Mouse (Mus musculus) limb, embryonic 14.5 days (tissue): Measurements from ENCODE around the gene Tirap. TPM values are rescaled to one million over a fixed set of nuclear protein-coding genes. Genes with fewer than 3 reads are reported as not detected.
A peak's percentile ranks its signal among the peaks of the same experiment; 100 is the strongest.
"Not testable (repeated sequence)": the region's sequence is repeated elsewhere in the genome, so short reads cannot be mapped to it uniquely, and the experiment has no call there.

Experiments
- ATAC-seq: fragments of 200-750 bp; cut with Nextera tagmentation; 2 replicates; pipeline ENCODE4 v1.8.0; 2017; ENCODE audit warnings: low read depth, moderate number of reproducible peaks, moderate TSS enrichment; ENCODE audit not compliant: low FRiP score
- DNase-seq: peaks from one replicate; pipeline ENCODE4 v3.0.0-alpha.2; 2015; ENCODE audit warnings: low spot score
- H3K27ac ChIP-seq: fragments of 300-500 bp; sonication (generic); replicated peaks from 2 replicates; pipeline ENCODE4 v1.5.1; 2014; ENCODE audit warnings: low read depth, mild to moderate bottlenecking, low read length, moderate library complexity, mixed read lengths
- H3K27me3 ChIP-seq: fragments of 300-500 bp; sonication (generic); 2 replicates; pipeline ENCODE4 v1.6.1; 2014; ENCODE audit warnings: low read length, mixed read lengths; ENCODE audit not compliant: control insufficient read depth, insufficient read depth
- H3K36me3 ChIP-seq: fragments of 300-500 bp; sonication (generic); 2 replicates; pipeline ENCODE4 v1.6.1; 2014; ENCODE audit warnings: mild to moderate bottlenecking, low read length, moderate library complexity, mixed read lengths; ENCODE audit not compliant: control insufficient read depth, insufficient read depth
- H3K4me1 ChIP-seq: fragments of 300-500 bp; sonication (generic); 2 replicates; pipeline ENCODE4 v1.6.1; 2014; ENCODE audit warnings: antibody characterized with exemption, low read length, mixed read lengths; ENCODE audit not compliant: control insufficient read depth, insufficient read depth
- H3K4me2 ChIP-seq: fragments of 300-500 bp; sonication (generic); replicated peaks from 2 replicates; pipeline ENCODE4 v1.6.1; 2014; ENCODE audit warnings: low read depth, mild to moderate bottlenecking, low read length, moderate library complexity; ENCODE audit not compliant: severe bottlenecking
- H3K4me3 ChIP-seq: fragments of 300-500 bp; sonication (generic); replicated peaks from 2 replicates; pipeline ENCODE4 v1.5.1; 2014; ENCODE audit warnings: low read length
- H3K9ac ChIP-seq: fragments of 300-500 bp; sonication (generic); 2 replicates; pipeline ENCODE4 v1.6.1; 2014; ENCODE audit warnings: mild to moderate bottlenecking, low read depth, low read length, moderate library complexity; ENCODE audit not compliant: severe bottlenecking
- H3K9me3 ChIP-seq: fragments of 300-500 bp; sonication (generic); 2 replicates; pipeline ENCODE4 v1.6.1; 2016; ENCODE audit warnings: low read length; ENCODE audit not compliant: control insufficient read depth
- POLR2A ChIP-seq: fragments of 200-500 bp; IDR thresholded peaks from 2 replicates; pipeline ENCODE4 v1.8.0; 2012; ENCODE audit warnings: inconsistent platforms, mild to moderate bottlenecking, moderate library complexity, borderline replicate concordance; ENCODE audit not compliant: insufficient read depth, insufficient read length; ENCODE audit errors: extremely low read depth
- WGBS: fragments of 180-500 bp; shearing (Covaris S2); extraction: QIAGEN DNeasy Blood & Tissue Kit; methylation state at CpG from one replicate; pipeline ENCODE4 v1.1.7; 2014; 5-methylcytosine and 5-hydroxymethylcytosine counted together
- polyA plus RNA-seq, 2 experiments: library from polyadenylated mRNA; depleted of rRNA in 1 of 2; stranded (reverse) in 1 of 2; unstranded in 1 of 2; fragments of >200 nt; fragmentation: Nextera tagmentation in 1 of 2; extraction: Ambion mirVana in 1 of 2; gene quantifications; 2 replicates each; pipeline versions ENCODE4 v1.2.1 to v1.2.3; 2012 to 2014

Gene Tirap
- polyA plus RNA-seq, 2 experiments, result 7.5 to 11.0 TPM

DNA sequence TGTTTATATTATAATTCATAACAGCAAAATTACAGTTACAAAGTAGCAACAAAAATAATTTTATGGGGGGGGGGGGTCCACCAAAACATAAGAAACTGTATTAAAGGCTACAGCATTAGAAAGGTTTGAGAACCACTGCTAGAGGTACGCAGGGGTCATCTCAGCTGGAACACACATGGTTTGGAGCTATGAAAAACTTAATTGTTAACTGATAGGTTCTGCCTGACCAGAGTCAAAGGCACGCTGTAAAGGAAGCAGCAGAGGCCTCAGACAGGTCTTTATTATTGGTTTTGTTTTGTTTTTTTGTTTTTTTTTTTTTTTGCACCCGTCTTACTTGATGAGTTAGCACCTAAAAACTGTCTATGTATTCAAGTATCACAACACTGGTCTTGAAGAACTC lies 41.6 kb downstream of the Tirap start:
- DNase-seq (no peak), ATAC-seq (no peak)
- Histone ChIP-seq H3K9me3 (no peaks in the 10 kb centered on the region), H3K9ac (no peak overlapping the region), H3K27ac (no peak overlapping the region), H3K4me1 (peaks cover 10% of the 10 kb centered on the region; the same call in 1 of the 2 replicates), H3K36me3 (peaks cover 7% of the 10 kb centered on the region; the same call in 1 of the 2 replicates), H3K27me3 (no peaks in the 10 kb centered on the region), H3K4me3 (no peak overlapping the region), H3K4me2 (no peak overlapping the region)
- WGBS, result 74% methylated on average over 3 of the region's 3 CpGs
- TF ChIP-seq POLR2A, result no peak

DNA sequence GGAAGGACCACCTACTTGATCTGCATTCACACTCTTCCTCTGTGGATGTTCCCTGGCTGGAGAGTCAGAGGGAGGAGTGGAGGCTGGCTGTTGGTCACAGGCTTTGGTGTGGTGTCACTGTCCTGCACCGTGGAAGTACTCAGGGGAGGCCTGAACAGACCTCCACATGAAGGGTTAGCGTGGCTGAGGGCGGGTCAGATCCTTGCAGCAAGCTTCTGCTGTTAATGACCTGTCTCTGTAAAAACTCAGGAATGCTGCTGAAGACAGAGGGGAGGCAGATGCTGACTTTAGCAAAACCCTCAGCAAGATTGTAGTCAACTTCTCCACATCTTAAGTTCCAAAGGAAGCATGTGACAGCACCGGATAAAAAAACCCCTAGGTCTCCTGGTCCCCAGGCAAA lies 43.2 kb downstream of the Tirap start:
- WGBS, result 58% methylated on average over 4 of the region's 4 CpGs
- no peak for DNase-seq
- peaks cover under 1% of the 10 kb centered on the region; the same call in 1 of the 2 replicates for H3K36me3 ChIP-seq
- H3K27ac ChIP-seq, result peak overlapping the region; percentile 40
- H3K27me3 ChIP-seq, result no peaks in the 10 kb centered on the region
- no peak overlapping the region for H3K9ac ChIP-seq
- peaks cover 10% of the 10 kb centered on the region; the same call in 1 of the 2 replicates for H3K4me1 ChIP-seq
- no peak for ATAC-seq
- TF ChIP-seq POLR2A, result no peak
- no peak overlapping the region for H3K4me3 ChIP-seq
- H3K4me2 ChIP-seq, result no peak overlapping the region
- no peaks in the 10 kb centered on the region for H3K9me3 ChIP-seq

DNA sequence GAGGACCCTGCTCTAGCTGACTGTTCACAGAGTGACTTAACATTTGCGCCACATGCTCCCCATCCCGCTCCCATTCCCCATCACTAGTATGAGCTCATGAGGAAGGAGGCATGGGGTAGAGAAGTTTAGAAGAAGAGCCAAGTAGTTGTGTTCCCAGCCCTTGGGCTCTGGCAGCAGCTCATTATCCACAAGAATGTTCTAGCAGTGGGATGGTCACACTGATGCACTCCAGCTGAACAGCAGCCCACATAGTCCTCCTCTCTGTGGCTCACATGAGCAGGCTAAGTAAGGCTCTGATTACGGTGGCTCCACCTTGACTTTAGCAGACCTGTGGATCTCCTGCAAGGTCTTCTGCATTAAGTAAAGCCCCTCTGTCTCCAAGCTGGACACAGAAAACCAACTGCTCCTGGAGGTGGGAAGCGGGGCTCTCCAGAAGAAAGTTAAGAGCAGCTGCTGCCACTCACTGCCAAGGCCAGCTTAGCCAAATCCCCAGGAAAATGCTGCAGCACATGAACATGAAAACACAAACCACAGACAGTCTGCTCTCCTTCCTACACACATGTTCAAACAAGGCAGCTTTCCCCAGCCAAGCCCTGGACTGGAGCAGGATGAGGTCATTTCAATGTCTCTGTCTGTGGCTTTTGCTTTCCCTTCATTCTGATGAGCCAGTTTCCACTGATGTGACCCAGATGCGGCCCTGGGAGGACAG lies 43.9 kb downstream of the Tirap start:
- DNase-seq (peak; percentile 59), ATAC-seq (peak; percentile 70)
- no peak overlapping the region for H3K9ac ChIP-seq
- no peaks in the 10 kb centered on the region for H3K27me3 ChIP-seq
- H3K9me3 ChIP-seq, result no peaks in the 10 kb centered on the region
- no peak for TF ChIP-seq POLR2A
- WGBS, result 72% methylated on average over 5 of the region's 5 CpGs
- no peak overlapping the region for H3K4me2 ChIP-seq
- H3K36me3 ChIP-seq, result no peaks in the 10 kb centered on the region; the same call in 1 of the 2 replicates
- H3K4me1 ChIP-seq, result peaks cover 10% of the 10 kb centered on the region; the same call in 1 of the 2 replicates
- peak overlapping the region; percentile 40 for H3K27ac ChIP-seq
- H3K4me3 ChIP-seq, result no peak overlapping the region

DNA sequence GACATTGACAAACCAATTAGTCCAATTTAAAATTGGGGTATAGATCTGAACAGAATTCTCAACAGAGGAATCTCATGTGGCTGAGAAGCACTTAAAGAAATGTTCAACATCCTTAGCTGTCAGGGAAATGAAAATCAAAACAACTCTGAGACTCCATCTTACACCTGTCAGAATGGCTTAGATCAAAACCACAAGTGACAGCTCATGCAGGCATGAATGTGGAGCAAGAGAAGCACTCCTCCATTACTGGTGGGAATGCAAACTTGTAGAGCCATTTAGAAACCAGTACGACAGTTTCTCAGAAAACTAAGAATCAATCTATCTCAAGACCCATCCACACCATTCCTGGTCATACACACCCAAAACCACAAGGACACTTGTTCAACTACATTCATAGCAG lies 47.2 kb downstream of the Tirap start:
- DNase-seq (no peak), ATAC-seq (no peak)
- Histone ChIP-seq H3K27ac (no peak overlapping the region), H3K36me3 (no peaks in the 10 kb centered on the region; the same call in 1 of the 2 replicates), H3K9ac (no peak overlapping the region), H3K27me3 (no peaks in the 10 kb centered on the region), H3K4me2 (no peak overlapping the region), H3K4me3 (no peak overlapping the region), H3K9me3 (no peaks in the 10 kb centered on the region), H3K4me1 (peaks cover 10% of the 10 kb centered on the region; the same call in 1 of the 2 replicates)
- 89% methylated on average over 1 of the region's 1 CpGs for WGBS
- TF ChIP-seq POLR2A, result no peak

DNA sequence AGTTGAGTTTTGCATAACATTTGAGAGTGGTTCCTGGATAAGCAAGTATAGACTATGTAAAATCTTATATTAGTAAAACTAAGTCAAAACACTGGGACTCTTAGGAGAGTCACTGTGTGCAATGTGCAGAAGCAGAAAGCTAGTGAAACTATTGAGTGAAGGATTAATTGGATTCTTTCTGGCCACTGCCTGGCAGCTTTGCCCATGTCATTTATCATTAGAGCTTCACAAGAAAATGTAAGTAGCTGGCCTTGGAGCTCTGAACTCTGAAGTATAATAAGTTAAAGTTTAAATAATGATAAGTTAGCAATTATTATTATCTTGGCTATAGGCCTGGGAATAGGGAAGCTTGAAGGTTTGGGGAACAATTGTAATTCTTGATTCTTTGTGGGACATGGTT lies 51.3 kb downstream of the Tirap start:
- H3K4me3 ChIP-seq, H3K9me3 ChIP-seq, ATAC-seq, H3K4me1 ChIP-seq, H3K9ac ChIP-seq, H3K36me3 ChIP-seq, DNase-seq, H3K27ac ChIP-seq, H3K4me2 ChIP-seq, H3K27me3 ChIP-seq: not testable (repeated sequence)

DNA sequence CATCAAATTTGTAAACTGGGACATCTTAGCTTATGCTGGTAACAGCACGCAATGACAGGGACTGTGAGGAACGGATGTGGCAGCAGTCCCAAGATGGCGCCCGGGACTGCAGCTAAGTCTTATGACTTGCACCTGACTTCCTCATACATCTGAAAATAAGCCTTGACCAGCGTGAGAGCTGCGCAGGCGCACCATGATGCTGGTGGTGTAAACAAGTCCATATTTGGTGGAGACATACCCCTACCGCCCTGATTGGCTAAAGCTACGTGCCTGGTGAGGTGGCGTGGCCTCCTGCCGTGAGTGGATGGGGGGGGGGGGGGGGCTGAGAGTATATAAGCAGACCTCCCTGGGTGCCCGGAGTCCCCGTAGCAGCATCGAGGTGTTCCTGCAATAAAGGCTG lies 52.8 kb downstream of the Tirap start:
- 95% methylated on average over 14 of the region's 14 CpGs for WGBS
- H3K4me1 ChIP-seq, H3K27me3 ChIP-seq, H3K4me3 ChIP-seq, H3K9me3 ChIP-seq, H3K4me2 ChIP-seq, H3K27ac ChIP-seq, H3K9ac ChIP-seq, ATAC-seq, DNase-seq, H3K36me3 ChIP-seq: not testable (repeated sequence)
